Mouse (Mus musculus): ENCODE results near the gene Adipor2.
"Not testable (repeated sequence)": the region's sequence is repeated elsewhere in the genome, so short reads cannot be mapped to it uniquely, and the experiment has no call there.

Gene Adipor2

DNA sequence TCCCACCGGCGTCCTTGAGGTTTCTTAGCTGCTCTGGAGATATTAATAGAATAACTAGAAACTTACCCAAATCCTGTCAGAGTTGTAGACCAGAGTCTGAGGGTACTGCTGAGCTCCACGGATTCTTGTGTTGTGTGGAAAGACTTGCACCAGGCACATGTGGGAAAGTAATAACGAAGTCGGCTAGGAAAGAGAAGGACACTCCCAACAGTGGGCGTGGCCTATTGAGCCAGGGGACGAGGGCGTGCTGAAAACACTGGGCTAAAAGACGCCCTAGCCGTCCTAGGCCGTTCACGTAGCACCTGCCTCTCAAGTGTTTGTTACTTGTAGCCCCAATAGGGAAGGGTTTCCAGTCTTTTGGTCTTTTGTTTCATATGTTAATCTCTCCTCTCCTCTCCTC lies at the start of gene Adipor2:
Adipor2 (minus strand) TSS at position 351 of the 400 bp plus-strand sequence.
- peak; percentile 88 for DNase-seq (ENCODE audit: low spot score)

DNA sequence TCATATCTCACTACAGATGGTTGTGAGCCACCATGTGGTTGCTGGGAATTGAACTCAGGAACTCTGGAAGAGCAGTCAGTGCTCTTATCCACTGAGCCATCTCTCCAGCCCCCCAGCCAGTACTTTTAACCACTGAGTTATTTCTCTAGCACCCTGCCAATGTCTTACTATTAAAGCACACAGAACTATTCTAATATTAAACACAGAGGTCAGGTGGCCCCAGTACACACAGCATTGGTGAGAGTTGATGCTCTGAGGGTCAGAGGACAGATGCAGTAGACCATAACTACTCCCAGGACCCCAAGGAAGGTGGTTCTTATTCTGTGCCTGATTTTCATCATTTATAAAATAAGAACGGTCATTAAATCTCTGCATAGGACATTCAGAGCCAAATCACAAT lies 48.7 kb upstream of the Adipor2 start:
- no peak for DNase-seq (ENCODE audit: low spot score)

DNA sequence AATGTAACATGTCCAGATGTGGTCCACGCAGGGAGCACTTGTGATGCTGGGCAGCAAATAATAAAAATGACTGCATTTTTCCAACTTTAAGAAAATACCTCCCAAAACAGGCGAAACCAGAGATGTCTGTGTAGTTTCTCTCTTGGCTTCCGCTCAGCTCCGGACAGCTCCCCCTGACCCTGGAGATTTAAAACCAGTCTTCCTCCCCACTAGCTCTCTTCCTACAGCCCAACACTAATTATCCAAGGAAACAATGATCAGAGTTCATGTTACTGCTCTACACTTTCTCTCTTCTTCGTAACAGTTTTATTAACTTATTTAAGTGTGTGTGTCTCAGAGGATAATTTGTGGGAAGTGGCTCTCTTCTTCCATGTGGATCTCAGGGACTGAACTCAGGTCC lies 42.9 kb upstream of the Adipor2 start:
- no peak for DNase-seq (ENCODE audit: low spot score)

DNA sequence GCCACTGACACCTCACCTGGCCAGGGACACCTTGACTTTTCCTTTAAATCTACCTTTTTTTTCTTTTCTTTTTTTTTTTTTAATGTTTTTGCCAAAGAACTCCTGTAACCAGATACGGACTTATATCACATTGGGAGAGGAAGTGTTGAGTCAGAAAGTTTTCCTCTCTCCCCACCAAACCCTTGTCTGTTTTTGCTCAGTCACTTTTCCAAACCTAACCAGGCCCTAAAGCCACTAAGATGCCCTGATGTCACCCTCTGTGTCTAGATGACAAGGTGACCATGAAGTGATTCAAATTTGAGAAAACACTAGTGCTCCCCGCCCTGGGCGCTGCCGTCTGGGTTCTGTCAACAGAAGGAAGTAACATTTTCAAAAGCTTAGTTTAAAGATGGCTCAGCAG lies 41.5 kb upstream of the Adipor2 start:
- DNase-seq (ENCODE audit: low spot score) = no peak

DNA sequence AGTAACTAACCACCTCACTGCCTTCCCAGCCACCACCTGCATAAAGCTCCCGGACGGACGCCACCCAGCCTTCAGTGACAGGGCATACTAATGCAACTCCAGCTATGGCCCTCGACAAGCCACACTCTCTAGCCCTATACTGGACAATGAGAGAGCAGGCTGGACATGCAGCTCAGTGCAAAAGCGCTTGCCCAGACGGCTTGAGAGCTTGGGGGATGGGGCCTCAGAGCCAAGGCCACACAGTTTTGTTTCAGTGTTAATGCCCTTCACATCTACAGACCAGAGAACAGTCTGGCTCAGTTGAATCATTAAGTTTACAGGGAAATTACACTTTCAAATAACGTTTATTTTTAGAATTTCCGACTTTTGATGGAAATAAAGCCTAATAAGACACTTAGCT lies 40.7 kb upstream of the Adipor2 start:
- DNase-seq (ENCODE audit: low spot score) = no peak

DNA sequence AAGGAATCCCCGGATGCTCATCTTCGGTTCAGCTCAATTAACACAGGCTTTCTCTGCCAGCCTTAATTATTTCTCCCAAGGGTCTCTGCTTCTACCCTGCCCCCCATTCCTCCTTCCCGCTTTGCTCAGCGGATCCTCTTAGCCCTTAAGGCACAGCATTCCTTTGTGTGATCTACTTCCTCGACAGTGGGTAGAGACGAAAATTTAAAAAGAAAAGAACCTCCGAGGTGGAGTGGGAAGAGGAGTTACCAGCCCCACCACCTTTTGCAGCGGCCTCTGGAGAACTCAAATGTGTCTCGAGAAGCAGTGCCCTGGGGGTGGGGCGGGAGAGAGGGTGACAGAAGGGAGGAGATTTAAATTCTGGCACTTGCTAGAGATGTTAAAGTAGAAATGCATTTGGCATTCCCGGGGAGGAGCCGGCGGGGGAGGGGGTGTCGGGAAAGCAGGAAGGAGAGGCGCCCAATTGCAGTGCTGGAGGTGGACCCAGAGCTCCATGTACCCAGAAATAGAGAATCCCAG lies 34.5 kb upstream of the Adipor2 start:
- peak; percentile 73 for DNase-seq (ENCODE audit: low spot score)

DNA sequence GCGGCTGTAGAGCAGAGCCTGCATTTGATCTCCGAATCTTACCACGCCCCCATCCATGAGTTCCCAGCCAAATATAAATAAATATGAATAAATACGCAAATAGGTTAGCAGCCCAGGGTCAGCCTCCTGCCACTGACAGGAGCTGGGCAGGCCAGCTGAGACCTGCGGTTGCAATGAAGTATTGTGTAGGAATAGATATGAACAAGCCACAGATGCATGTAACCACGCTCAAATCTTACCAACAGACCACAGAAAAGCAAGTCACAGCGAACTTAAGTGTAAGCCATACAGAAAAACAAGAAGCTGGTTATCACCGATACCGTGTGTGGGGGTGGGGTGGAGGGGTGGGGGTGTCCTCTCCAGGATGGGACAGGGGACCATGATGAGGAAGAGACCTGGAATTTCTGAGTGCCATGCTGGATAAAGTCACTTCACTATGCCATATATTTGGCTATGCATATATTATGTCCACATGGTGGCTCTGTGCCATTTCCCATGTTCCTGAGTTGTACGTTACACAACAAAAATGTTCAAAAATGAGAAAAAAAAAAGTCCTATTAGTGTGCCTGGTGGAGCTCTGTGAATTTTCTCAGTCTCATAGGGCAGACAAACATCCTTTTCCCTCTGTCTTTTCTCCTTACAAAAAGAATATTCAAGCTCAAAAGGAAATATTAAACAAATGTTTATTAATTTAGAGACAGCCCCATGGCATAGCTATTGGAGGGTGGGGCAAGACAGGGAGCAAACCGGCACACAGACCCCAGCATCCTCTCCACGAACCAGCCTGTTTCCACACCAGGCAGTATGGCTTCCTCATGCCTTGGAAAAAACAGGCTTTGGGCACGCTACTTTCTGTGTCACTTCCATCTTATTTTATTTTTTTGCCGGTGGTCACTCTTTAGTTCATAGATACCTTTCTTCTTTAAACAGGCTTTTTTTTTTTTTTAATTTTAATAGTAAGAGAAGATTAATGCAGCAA lies 33.8 kb upstream of the Adipor2 start:
- DNase-seq (ENCODE audit: low spot score) = no peak

DNA sequence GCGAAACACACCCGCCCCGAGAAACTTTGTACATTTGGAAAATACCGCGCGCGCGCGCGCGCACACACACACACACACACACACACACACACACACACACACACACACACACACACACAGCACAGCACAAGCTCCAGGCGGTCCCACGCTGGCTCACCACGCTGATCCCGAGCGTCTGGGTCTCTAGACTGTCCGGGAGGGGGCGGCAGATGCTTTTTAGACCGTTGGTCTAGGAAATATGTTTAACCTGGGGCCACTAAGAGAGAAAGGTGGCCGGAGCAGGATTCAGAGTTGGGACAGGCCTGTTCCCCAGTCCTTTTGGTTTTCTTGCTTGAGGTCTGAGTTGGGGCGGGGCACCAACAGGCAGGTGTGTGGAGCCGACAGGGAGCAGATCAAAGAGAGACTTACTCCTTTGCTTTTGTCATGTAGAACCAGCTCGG lies 31.6 kb upstream of the Adipor2 start:
- peak; percentile 86 for DNase-seq (ENCODE audit: low spot score)

DNA sequence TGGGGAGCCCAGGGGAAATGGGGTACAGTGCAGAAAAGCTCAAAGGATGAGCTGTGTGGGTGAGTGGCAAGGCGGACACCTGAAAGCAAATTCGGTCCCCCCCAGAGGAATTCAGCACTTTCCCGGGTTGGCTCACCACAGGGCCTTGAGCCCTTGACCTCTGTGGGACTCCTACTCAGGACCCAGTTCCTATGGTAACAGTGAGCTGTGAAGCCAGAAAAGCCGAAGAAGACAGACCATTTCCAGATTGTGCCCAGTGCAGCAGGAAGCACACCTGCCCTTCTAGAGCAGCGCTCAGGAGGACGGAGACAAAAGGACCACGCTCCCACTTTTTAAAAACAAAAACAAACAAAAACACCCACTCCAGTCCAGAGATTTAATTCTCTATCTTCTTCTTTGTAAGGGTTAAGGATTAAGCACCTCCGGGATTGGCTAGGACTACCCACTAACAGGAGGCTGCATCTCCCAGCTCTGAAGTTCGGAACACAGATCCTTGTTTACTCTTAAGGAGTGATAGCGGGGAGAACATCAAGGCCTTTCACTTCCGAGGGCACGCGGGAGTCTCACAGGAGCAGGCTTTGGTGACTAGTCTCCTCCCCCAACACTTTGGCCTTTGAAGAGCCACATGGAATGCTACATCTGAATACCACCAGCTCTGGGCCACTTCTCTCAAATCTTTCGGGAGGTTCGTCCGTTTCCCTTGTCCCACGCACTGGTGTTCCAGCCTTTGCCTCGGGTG lies 31.0 kb upstream of the Adipor2 start:
- DNase-seq (ENCODE audit: low spot score) = peak; percentile 71

DNA sequence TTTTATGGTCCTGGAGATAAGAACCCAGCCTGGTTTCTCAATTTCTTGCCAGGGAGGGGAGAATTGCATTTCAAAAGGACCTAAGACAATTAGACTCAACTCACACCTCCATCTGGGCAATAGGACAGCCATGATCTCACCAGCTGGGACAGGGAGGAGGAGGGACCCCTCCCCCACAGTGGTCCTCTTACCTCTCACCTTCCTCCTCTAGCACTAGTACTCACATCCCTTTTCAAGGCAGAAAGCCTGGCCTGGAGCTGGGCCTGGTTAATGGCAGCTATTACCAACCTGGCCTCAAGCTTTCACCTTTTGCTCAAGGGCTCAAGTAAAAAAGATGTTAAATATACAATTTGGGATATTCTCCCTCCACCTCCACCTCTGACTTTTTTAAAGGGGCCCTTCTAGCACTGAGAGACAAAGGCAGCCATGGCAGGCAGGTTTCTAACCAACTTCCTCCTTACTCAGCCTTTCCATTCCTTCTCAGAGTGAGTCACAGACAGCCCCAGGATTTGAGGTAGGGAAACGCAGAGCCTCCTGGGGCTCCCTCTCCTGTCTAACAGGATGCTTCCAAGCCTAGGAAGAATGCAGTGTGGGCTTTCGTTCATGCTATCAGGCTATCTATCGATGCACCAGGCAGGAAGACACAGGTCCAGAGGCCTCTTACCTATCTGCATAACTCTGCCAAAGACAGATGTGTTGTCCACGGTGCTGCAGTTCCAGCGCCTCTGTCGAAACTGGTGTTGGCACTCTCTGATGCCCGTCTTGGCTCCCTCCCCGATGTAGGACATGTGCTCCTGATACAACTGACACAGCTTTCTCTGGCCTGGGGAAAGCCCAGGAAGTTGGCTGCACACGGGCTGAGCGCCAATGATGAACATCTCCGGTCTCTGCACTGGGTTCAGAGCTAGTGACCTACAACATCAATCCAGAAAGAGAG lies 28.4 kb upstream of the Adipor2 start:
- DNase-seq (ENCODE audit: low spot score) = no peak

DNA sequence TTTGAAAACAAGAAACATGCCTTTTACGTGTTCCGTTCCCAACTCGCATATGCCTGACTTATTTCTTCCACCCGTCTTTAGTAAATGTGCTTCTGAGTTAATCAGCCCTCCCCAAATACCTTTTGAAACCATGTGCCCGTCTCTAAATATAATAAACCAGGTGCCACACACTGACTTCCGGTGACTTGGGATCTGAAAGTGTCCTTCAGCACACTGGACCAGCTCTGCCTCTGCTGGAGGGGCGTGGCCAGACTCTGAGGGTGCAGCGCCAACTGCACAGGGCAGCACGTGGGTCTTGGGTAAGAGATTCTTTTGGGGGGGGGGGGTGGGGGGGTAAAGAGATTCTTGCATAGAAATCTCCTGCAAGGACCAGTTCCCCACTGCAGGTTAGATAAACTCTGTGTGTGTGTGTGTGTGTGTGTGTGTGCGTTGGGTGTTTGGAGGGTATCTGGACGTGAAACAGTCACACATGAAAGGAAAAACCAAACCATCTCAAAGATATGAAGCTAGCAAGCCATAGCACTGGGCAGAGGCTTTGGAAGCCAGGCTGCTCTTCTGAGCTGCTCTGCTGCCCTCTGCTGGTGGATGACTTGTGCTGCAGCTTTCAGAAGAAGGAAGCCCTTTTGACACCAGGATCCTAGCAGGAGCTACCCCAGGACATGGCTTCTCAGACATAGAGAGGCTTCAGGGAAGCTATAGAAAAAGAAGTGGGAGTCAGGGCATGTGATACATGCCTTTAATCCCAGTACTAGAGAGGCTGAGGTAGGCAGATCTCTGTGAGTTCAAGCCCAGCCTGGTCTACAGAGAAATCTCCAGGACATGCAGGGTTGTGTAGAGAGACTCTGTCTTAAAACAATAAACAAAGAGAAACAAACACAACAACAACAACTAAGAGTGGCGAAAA lies 26.5 kb upstream of the Adipor2 start:
- DNase-seq (ENCODE audit: low spot score) = peak; percentile 96

DNA sequence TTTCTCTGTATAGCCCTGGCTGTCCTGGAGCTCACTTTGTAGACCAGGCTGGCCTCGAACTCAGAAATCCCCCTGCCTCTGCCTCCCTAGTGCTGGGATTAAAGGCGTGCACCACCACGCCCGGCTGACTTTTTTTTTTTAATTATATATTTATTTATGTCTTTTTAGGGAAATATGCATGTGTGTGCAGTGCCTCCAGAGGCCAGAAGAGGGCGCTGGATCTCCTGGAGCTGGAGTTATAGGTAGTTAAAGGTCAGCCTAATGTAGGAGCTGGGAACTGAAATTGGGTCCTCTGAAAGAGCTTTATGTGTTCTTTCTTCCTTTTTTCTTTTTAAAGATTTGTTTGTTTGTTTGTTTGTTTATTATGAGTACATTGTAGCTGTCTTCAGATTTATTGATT lies 25.2 kb upstream of the Adipor2 start:
- not testable (repeated sequence) for DNase-seq (ENCODE audit: low spot score)

DNA sequence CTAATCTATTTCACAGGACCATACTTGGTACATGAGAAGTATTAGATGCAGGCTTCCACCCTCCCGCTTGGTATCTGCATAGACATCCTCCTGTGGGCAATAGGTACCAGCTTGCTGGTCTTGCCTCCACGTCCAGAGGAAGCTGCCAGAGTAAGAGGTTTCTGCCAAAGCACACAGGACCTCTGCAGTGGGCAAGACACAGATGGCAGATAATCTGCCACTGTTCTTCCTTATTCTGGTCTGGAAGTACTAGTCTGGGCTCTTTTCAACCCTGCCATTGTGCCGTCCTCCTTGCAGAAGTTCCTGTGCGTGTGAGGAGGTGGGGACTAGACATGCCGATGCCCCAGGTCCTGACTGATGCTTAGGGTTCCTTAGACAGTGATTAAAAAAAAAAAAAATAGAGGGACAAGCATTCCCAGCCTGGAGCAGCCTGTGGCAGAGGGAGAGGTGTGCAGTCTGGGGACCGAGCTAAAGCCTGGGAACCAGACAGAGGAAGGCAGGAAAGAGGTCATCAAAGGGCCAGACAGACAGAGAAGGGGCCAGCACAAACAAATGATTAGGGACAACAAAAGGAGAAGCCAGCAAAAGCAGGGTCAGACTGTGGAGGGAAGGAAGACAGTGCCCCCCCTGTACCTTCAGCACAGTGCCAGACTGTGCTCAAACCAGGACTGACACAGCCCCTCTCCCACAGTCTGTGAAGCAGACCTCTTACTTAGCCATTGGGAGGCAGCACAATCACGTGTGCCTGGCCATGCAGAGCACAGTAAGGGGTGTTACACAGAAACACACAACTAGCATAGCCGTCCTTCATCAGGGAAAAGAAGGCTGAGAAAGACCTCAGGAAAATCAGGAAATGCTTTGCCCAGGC lies 20.6 kb upstream of the Adipor2 start:
- DNase-seq (ENCODE audit: low spot score) = peak; percentile 47

DNA sequence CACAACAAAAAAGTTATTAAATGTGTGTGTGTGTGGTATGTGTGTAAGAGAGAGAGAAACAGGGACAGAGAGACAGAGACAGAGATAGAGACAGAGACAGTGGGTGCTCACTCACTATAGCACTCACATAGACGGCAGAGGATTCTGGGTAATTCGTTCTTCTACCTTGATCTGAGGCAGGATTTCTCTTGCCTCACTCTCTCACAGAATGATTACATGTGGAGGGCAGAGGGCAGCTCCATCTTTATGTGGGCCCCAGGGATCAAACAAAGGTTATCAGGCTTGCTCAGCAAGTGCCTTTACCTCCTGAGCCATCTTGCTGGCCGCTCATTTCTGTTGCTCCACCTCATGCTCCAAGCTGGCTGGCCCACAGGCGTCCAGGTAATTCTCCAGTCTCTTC lies 16.9 kb upstream of the Adipor2 start:
- DNase-seq (ENCODE audit: low spot score) = no peak

DNA sequence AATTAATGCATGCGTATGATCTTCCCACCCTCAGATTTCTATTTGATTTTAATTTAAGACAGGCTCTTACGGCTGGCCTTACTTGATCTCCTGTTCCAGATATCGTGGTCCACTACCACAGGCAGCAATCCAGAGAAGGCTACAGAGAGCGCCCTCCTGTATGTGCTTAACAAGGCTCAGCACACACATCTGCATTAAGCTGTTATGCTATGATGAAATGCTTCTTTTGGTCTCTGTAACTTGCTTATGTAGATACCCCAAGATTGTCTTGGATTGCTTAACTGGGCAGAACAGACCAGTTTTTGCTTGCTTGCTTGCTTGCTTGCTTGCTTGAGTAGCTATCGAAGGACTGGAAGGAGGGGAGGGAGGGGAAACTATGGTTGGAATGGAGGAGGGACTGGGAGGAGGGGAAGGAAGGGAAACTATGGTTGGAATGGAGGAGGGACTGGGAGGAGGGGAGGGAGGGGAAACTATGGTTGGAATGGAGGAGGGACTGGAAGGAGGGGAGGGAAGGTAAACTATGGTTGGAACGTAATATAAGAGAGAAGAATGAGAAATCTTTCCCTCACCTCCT lies 14.3 kb upstream of the Adipor2 start:
- no peak for DNase-seq (ENCODE audit: low spot score)

DNA sequence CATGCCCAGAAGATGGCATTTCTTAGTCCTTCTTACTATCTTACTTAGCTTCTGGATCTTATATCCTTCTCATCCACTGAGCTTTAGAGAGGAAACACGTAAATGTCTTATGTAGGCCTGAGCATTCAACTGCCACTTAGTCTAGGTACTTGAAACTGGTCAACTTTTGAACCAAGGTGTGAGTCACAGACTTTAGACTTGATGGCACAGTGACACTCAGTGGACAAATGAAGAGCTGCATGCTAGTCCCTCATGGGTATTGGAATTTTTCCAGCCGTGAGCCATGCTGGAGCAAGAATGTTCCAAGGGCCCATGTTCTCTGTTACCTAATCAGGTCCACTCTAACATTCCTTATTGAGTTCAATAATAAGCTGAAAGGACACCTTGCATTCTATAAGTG lies 13.0 kb upstream of the Adipor2 start:
- DNase-seq (ENCODE audit: low spot score) = peak; percentile 68

DNA sequence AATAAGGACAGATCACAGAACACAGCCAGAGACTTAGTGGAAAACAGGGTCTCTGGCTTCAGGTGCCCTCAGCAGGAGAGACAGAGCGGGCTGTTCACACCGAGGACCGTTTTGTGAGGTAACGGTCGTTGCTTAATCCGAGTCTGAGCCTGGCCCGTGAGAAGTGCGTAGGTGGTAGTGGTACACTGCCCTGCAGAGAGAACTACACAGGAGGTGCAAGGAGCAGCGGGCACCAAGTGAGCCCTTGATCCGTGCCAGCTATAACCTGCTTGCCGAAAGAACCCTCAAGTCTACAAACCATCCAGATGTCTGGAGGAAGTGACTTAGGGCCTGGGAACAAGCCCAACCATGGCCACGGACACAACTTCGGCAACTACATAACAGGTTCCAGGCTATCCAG lies 11.8 kb upstream of the Adipor2 start:
- DNase-seq (ENCODE audit: low spot score) = no peak

DNA sequence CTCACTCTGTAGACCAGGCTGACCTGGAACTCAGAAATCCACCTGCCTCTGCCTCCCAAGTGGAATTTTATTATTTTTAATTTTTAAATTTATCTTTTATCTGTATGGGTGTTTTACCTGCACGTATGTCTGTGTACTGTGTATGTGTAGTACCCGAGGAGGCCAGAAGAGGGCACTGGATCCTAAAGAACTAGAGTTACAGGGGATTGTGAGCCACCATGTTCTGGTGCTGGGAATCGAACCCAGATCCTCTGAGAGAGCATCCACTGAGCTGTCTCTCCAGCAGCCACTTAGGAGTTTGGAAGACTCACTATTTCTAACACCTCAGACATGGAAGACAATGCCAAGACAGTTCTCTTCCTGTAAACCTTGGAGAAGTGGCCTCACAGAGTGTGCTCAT lies 11.1 kb upstream of the Adipor2 start:
- peak; percentile 34 for DNase-seq (ENCODE audit: low spot score)

DNA sequence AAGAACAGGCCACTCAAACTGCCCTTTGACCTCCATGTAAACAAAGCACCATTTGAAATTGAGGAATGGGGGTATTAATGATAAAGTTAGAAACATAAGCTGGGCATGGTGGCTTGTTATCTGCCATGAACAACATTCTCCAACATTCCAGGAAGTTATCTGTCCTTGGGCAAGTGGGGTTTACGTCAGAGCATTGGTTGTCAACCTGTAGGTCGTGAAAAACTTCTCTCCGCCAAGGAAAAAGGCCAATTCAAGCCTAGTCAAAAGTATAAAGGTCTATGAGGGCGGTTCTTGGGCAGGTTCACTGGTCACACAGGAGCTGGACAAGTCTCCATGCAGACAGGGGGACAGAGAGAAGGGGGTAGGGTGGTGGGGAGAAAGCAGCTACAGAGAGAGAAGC lies 3.5 kb upstream of the Adipor2 start:
- no peak for DNase-seq (ENCODE audit: low spot score)

All from embryo, embryonic 10.5 days (tissue).